Mouse (Mus musculus) forebrain, embryonic 16.5 days (tissue): Measurements from ENCODE around the gene Mrrf. TPM values are rescaled to one million over a fixed set of nuclear protein-coding genes. Genes with fewer than 3 reads are reported as not detected.
"Not testable (repeated sequence)": the region's sequence is repeated elsewhere in the genome, so short reads cannot be mapped to it uniquely, and the experiment has no call there.

Experiments
- ATAC-seq: fragments of 200-750 bp; cut with Nextera tagmentation; 2 replicates; pipeline ENCODE4 v1.8.0; 2017; ENCODE audit warnings: mild to moderate bottlenecking, moderate library complexity
- H3K27ac ChIP-seq: fragments of 300-500 bp; sonication (generic); 2 replicates; pipeline ENCODE4 v1.5.1; 2014; ENCODE audit warnings: low read length, control low read depth
- H3K27me3 ChIP-seq: fragments of 300-500 bp; sonication (generic); replicated peaks from 2 replicates; pipeline ENCODE4 v1.6.1; 2014; ENCODE audit warnings: low read length; ENCODE audit not compliant: control insufficient read depth, insufficient read depth
- H3K36me3 ChIP-seq: fragments of 300-500 bp; sonication (generic); 2 replicates; pipeline ENCODE4 v1.6.1; 2014; ENCODE audit not compliant: control insufficient read depth, insufficient read depth
- H3K4me1 ChIP-seq: fragments of 300-500 bp; sonication (generic); replicated peaks from 2 replicates; pipeline ENCODE4 v1.6.1; 2014; ENCODE audit warnings: low read length; ENCODE audit not compliant: control insufficient read depth, insufficient read depth
- H3K4me2 ChIP-seq: fragments of 300-500 bp; sonication (generic); 2 replicates; pipeline ENCODE4 v1.6.1; 2014; ENCODE audit warnings: mild to moderate bottlenecking, low read length, control low read depth
- H3K4me3 ChIP-seq: fragments of 300-500 bp; sonication (generic); replicated peaks from 2 replicates; pipeline ENCODE4 v1.5.1; 2014; ENCODE audit warnings: mild to moderate bottlenecking, low read length, control low read depth
- H3K9ac ChIP-seq: fragments of 300-500 bp; sonication (generic); replicated peaks from 2 replicates; pipeline ENCODE4 v1.6.1; 2014; ENCODE audit warnings: low read depth, low read length, control low read depth
- H3K9me3 ChIP-seq: fragments of 300-500 bp; sonication (generic); 2 replicates; pipeline ENCODE4 v1.6.1; 2016; ENCODE audit warnings: low read length; ENCODE audit not compliant: control insufficient read depth
- WGBS: fragments of 180-500 bp; shearing (Covaris S2); extraction: QIAGEN DNeasy Blood & Tissue Kit; methylation state at CpG from one replicate; pipeline ENCODE4 v1.1.7; 2014; 5-methylcytosine and 5-hydroxymethylcytosine counted together
- polyA plus RNA-seq: library from polyadenylated mRNA; unstranded; fragments of >200 nt; fragmentation: Nextera tagmentation; extraction: Ambion mirVana; gene quantifications from 2 replicates; pipeline ENCODE4 v1.2.1, GENCODE M21; 2015

Mrrf gene
- polyA plus RNA-seq, 1 experiment from 2014 or later, result 26.4 TPM

- no peaks in the 10 kb centered on the region for H3K27me3 ChIP-seq
- H3K9ac ChIP-seq, result no peak overlapping the region
- no peaks in the 10 kb centered on the region for H3K9me3 ChIP-seq
- 0 out of 2 replicates have a peak, but pooled peaks cover 2% of the 10 kb centered on the region for H3K36me3 ChIP-seq
- WGBS, result 68% methylated on average over 1 of the region's 1 CpGs
- no peak overlapping the region for H3K4me2 ChIP-seq
- H3K27ac ChIP-seq, result no peak overlapping the region
- ATAC-seq, result no peak
- peaks cover 6% of the 10 kb centered on the region for H3K4me1 ChIP-seq
- no peak overlapping the region for H3K4me3 ChIP-seq
Measured at GRCm38 (mm10) chr2:36167990-36168618, 31.9 kb downstream of the Mrrf start.

GRCm38 (mm10) chr2:36169176-36169575 lies 33.0 kb downstream of the Mrrf start:
- Histone ChIP-seq H3K9me3 (no peaks in the 10 kb centered on the region), H3K4me3 (no peak overlapping the region), H3K4me2 (no peak overlapping the region), H3K27me3 (no peaks in the 10 kb centered on the region), H3K9ac (no peak overlapping the region), H3K4me1 (peaks cover 6% of the 10 kb centered on the region), H3K36me3 (0 out of 2 replicates have a peak, but pooled peaks cover under 1% of the 10 kb centered on the region), H3K27ac (no peak overlapping the region)
- 84% methylated on average over 4 of the region's 4 CpGs for WGBS
- no peak for ATAC-seq

GRCm38 (mm10) chr2:36172136-36172535 lies 35.9 kb downstream of the Mrrf start:
- Histone ChIP-seq H3K9ac (no peak overlapping the region), H3K27me3 (no peaks in the 10 kb centered on the region), H3K4me3 (no peak overlapping the region), H3K27ac (no peak overlapping the region), H3K36me3 (no peaks in the 10 kb centered on the region), H3K4me1 (peaks cover 6% of the 10 kb centered on the region), H3K9me3 (no peaks in the 10 kb centered on the region), H3K4me2 (no peak overlapping the region)
- ATAC-seq, result no peak
- WGBS, result 32% methylated on average over 4 of the region's 4 CpGs

- no peak for ATAC-seq
Measured at GRCm38 (mm10) chr2:36172574-36172973, 36.4 kb downstream of the Mrrf start.

GRCm38 (mm10) chr2:36179487-36179886 lies 43.3 kb downstream of the Mrrf start:
- WGBS, result 73% methylated on average over 3 of the region's 3 CpGs
- no peak overlapping the region for H3K4me2 ChIP-seq
- no peak overlapping the region for H3K4me3 ChIP-seq
- H3K36me3 ChIP-seq, result peaks cover 3% of the 10 kb centered on the region; the same call in 1 of the 2 replicates
- H3K27me3 ChIP-seq, result no peaks in the 10 kb centered on the region
- no peak overlapping the region for H3K9ac ChIP-seq
- no peaks in the 10 kb centered on the region for H3K9me3 ChIP-seq
- H3K4me1 ChIP-seq, result peaks cover 7% of the 10 kb centered on the region
- H3K27ac ChIP-seq, result no peak overlapping the region
- ATAC-seq, result no peak

More at GRCm38 (mm10) chr2:36172574-36172973, 36.4 kb downstream of the Mrrf start:
- Histone ChIP-seq H3K9me3 (no peaks in the 10 kb centered on the region), H3K4me2 (no peak overlapping the region), H3K4me1 (peaks cover 6% of the 10 kb centered on the region), H3K27me3 (no peaks in the 10 kb centered on the region), H3K27ac (no peak overlapping the region), H3K4me3 (no peak overlapping the region), H3K36me3 (peaks cover 3% of the 10 kb centered on the region; the same call in 1 of the 2 replicates), H3K9ac (no peak overlapping the region)
- 89% methylated on average over 3 of the region's 3 CpGs for WGBS

- WGBS, result 86% methylated on average over 4 of the region's 4 CpGs
- not testable (repeated sequence) for H3K36me3 ChIP-seq, H3K9me3 ChIP-seq, H3K9ac ChIP-seq, H3K27me3 ChIP-seq, H3K4me1 ChIP-seq, H3K27ac ChIP-seq, H3K4me3 ChIP-seq, H3K4me2 ChIP-seq, ATAC-seq
Measured at GRCm38 (mm10) chr2:36181587-36182368, 45.6 kb downstream of the Mrrf start.

GRCm38 (mm10) chr2:36183278-36183677 lies 47.1 kb downstream of the Mrrf start:
- no peak; the same call in 1 of the 2 replicates for ATAC-seq
- Histone ChIP-seq H3K9ac (no peak overlapping the region), H3K9me3 (no peaks in the 10 kb centered on the region), H3K4me3 (no peak overlapping the region), H3K27ac (peak overlapping the region; percentile 41; the same call in 1 of the 2 replicates), H3K36me3 (no peaks in the 10 kb centered on the region), H3K4me1 (peaks cover 7% of the 10 kb centered on the region), H3K27me3 (no peaks in the 10 kb centered on the region), H3K4me2 (no peak overlapping the region)
- 61% methylated on average over 2 of the region's 2 CpGs for WGBS

- no peak for ATAC-seq
- Histone ChIP-seq H3K4me2 (no peak overlapping the region), H3K27me3 (no peaks in the 10 kb centered on the region), H3K9ac (no peak overlapping the region), H3K9me3 (no peaks in the 10 kb centered on the region), H3K4me1 (peaks cover 7% of the 10 kb centered on the region), H3K4me3 (no peak overlapping the region), H3K27ac (no peak overlapping the region), H3K36me3 (no peaks in the 10 kb centered on the region)
- WGBS, result 98% methylated on average over 2 of the region's 2 CpGs
Measured at GRCm38 (mm10) chr2:36184192-36184591, 48.0 kb downstream of the Mrrf start.

GRCm38 (mm10) chr2:36184876-36185275 lies 48.7 kb downstream of the Mrrf start:
- H3K4me2 ChIP-seq, result no peak overlapping the region
- H3K27ac ChIP-seq, result no peak overlapping the region
- no peaks in the 10 kb centered on the region for H3K36me3 ChIP-seq
- no peak overlapping the region for H3K4me3 ChIP-seq
- peaks cover 7% of the 10 kb centered on the region for H3K4me1 ChIP-seq
- no peaks in the 10 kb centered on the region for H3K27me3 ChIP-seq
- ATAC-seq, result no peak
- no peak overlapping the region for H3K9ac ChIP-seq
- no peaks in the 10 kb centered on the region for H3K9me3 ChIP-seq
- WGBS, result 70% methylated on average over 6 of the region's 6 CpGs
